Mouse (Mus musculus): ENCODE data around the gene Gm20481. TPM values are rescaled to one million over a fixed set of nuclear protein-coding genes. Genes with fewer than 3 reads are reported as not detected.
"Not testable (repeated sequence)": the region's sequence is repeated elsewhere in the genome, so short reads cannot be mapped to it uniquely, and the experiment has no call there.

Gene Gm20481
- total RNA-seq, 2 experiments from 2014 or later, result not detected

GRCm38 (mm10) chr17:34951636-34952377, 17.9 kb upstream of the Gm20481 start:
- no peak for DNase-seq

- peak; percentile 79 to 93 for DNase-seq
Measured at GRCm38 (mm10) chr17:34952378-34953040, 17.2 kb upstream of the Gm20481 start.

DNA sequence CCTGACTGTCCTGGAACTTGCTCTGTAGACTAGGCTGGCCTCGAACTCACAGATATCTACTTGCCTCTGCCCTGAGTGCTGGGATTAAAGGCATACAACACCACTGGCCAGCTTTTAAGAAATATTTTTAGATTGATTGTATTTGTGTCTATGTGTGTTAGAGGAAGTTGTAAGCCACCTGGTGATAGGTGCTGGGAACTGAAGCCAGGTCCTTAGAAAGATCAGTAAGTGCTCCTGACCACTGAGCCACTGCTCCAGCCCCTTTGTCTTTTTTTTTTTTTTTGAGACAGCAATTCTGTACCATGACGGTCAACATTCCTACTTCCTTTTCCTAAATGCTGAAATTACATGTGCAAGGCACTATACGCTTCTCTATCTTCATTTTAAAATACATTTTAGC, 16.5 kb upstream of the Gm20481 start:
- no peak for DNase-seq

DNA sequence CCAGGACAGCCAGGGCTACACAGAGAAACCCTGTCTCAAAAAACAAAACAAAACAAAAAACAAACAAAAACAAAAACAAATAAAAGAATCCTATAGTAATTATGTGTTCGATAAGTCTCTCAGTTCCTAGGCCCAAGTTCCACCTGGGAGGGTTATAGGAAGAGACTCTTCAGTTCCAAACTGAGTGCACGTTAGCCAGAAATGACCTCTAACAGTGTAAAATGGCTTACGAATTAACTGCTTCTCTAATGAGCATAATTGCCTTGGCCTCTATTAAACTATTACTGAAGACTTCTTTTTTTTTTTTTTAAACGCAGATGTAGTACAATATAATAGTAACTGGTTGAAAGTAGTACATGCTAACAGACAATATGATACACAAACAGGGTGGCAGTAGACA, 15.8 kb upstream of the Gm20481 start:
- no peak for DNase-seq

GRCm38 (mm10) chr17:34954831-34955230, 14.9 kb upstream of the Gm20481 start:
- no peak for DNase-seq

- no peak for DNase-seq
Measured at GRCm38 (mm10) chr17:34955884-34956283, 13.8 kb upstream of the Gm20481 start.

DNA sequence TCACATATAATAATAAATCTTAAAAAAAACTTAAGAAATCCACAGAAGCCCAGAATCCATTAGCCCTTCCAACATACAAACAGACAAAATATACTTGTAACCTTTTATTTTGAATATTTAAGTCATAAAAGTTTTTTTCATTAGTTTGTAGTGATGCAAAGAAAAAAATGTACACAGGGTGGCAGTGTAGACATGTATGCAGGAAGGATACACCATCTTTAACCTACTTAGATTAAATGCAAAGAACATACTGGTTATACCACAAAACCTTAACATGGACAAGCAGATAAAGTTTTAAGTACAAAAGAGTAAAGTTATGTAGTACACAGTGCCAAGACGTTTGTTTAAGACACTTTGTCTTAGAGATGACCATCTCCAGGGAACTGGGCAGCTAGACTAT, 13.4 kb upstream of the Gm20481 start:
- no peak for DNase-seq

- not testable (repeated sequence) for DNase-seq
Measured at GRCm38 (mm10) chr17:34957291-34957690, 12.4 kb upstream of the Gm20481 start.

GRCm38 (mm10) chr17:34957966-34958365, 11.7 kb upstream of the Gm20481 start:
- DNase-seq, result not testable (repeated sequence)

GRCm38 (mm10) chr17:34958734-34959129, 11.0 kb upstream of the Gm20481 start:
- DNase-seq, result not testable (repeated sequence)

DNA sequence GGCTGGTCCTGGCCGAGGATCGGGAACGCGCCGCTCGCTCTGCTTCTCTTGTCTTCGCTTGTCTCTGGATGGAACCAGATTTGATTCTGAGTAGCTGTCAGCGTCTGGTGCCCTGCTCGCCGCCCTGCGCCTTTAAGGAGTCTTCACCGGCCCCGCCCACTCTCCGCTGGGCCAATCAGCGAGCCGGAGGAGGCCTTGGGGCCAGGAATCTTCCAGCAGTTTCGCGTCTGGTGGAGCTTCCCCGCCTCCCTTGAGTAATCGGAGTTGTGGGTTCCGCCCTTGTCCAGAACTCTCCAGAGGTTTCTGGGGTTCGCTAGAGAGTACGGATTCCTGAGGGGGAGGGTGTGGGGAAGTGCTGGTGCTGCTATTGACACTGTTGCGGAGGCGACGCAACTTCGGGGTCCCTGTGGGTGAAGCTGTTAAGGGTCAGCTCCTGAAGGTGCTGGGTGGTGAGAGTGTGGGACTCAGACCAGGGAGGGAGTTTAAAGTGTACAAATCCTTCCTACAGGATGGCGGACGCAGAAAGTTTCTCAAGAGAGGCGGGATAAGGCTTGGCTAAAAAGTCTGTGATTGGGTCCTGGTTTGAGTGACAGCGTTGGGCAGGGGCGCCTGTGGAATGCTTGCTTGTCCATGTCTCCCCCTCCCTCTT, 10.5 kb upstream of the Gm20481 start, which contains the start of gene Hspa1b:
Gene Hspa1b, minus strand, starts transcription at position 109 of the 649 bp plus-strand sequence.
- peak; percentile 93 to 97 for DNase-seq

DNA sequence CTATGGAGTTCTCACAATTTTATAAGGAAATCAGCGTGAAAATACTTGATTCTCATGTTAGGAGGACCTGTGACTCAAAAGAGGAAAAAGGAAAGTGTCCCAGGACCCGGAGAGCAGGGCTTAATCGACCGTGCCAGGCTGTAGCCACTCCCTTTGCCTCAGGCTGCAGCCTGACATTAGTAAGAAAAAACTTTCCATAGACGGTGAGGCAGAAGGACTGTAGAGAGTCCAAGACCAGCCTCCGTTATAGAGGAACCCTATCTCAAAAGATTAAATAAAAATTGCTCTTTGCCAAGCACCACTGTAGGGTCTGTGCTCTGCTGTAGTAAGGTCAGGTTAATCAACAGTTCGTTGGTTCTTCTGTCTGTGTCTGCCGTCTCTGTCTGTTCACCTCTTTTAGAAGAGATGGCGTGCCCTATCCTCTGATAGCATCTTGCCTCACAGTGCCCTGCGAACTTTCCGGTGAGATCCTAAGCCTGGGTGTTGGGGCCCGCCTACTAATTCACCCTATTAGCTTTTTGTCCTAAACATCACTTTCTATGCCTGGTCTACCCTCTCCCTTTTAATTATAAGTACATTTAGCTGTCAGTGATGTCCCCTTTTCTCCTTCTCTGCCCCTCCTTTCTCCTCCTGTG, 9.7 kb upstream of the Gm20481 start:
- peak; percentile 63 to 74 for DNase-seq

DNA sequence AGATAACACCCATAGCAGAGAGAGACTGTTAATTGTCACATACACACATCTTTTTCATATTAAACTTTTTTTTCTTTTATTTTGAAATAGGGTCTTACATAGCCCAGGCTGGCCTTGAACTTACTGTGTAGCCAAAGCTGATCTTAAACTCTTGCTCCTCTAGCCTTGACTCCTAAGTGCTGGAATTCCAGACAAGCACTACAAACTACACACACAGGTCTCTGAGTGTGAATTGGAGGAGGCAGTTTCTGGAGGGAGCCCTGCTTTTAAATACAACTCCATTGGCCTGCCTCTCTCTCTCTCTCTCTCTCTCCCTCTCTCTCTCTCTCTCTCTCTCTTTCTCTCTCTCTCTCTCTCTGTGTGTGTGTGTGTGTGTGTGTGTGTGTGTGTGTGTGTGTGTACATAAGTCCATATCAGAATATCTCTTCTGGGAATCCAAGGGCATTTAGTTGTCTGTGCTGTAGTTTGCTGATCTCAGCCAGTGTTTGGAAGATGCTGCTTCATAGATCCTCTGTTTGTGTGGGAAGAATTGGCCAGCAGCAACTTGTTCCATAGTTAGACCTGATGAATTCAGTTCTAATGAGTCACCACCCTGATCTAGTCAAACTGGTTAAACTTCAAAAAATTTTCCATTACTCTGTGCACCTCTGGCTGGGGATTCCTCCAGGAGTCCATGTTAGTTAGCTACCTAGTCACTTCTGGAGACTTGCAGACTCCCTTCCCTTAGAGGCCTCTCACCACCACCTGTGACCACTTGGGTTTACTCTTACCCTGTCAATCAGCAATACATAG, 8.8 kb upstream of the Gm20481 start:
- DNase-seq, result no peak

DNA sequence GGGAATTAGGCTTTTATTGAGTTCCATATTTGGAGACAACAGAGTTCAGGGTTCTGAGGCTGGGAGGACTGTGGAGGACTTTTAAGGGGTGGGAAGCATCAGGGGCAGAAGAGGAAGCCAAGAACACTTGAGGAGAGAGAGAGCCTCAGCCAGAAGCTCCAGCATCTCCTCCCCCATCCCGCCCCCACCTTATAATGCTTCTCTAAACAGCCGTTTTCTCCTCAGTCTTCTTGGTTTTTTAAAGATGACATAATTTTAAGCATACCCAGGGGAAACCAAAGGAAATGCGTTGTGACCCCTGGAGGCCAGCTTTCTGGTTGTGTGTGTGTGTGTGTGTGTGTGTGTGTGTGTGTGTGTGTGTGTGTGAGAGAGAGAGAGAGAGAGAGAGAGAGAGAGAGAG, 7.6 kb upstream of the Gm20481 start:
- DNase-seq, result peak; percentile 36 to 41

DNA sequence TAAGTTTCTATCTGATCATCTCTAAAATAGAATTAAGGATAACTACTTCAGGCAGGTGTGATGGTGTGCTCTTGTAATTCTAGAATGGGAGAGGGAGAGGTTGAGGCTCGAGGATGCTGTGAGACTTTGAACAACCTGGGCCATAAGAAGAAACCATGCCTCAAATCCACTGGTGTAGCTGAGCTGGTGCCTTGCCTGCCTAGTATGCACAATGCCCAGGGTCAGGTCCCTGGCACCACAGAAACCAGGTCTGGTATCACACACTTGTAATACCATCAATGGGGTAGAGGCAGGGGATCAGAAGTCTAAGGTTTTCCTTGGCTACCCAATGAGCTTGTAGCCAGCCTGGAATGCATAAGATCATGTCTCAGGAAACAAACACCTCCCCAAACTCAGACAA, 6.9 kb upstream of the Gm20481 start:
- DNase-seq, result no peak

GRCm38 (mm10) chr17:34964640-34965049, 5.1 kb upstream of the Gm20481 start:
- no peak for DNase-seq

GRCm38 (mm10) chr17:34965627-34966026, 4.1 kb upstream of the Gm20481 start:
- DNase-seq, result peak in 1 of 2 experiments; percentile 45

DNA sequence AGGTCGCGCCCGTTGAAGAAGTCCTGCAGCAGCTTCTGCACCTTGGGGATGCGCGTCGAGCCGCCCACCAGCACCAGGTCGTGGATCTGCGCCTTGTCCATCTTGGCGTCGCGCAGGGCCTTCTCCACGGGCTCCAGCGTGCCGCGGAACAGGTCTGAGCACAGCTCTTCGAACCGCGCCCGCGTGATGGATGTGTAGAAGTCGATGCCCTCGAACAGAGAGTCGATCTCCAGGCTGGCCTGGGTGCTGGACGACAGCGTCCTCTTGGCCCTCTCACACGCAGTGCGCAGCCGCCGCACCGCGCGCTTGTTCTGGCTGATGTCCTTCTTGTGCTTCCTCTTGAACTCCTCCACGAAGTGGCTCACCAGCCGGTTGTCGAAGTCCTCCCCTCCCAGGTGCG, 1.1 kb downstream of the Gm20481 start:
- DNase-seq, result not testable (repeated sequence)

GRCm38 (mm10) chr17:34971694-34972068, 2.0 kb downstream of the Gm20481 start:
- not testable (repeated sequence) for DNase-seq

GRCm38 (mm10) chr17:34972069-34972749, 2.5 kb downstream of the Gm20481 start, which contains the start of the genes Hspa1a and Hspa1l:
Gene Hspa1a, minus strand, starts transcription at chr17:34972156.
Gene Hspa1l, plus strand, starts transcription at chr17:34972703.
- peak; percentile 96 to 97 for DNase-seq
